Mouse (Mus musculus): ENCODE results near the gene Ndrg3.
"Not testable (repeated sequence)": the region's sequence is repeated elsewhere in the genome, so short reads cannot be mapped to it uniquely, and the experiment has no call there.

DNA sequence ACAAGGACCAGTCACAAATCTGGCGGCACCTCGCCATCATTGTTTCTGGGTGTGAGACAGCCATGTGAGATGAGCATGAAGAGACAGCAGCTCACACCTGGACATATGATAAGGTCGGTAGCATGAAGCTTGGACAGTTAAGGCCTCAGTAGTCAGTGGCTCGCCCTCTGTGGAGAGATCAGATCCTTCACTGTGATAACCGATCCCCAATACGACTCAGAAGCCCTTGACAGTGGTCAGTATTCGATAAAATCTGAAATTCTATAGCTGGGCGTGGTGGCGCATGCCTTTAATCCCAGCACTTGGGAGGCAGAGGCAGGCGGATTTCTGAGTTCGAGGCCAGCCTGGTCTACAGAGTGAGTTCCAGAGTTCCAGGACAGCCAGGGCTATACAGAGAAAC lies 72.7 kb downstream of the Ndrg3 start:
- not testable (repeated sequence) for TF ChIP-seq CTCF, EP300 (IDR thresholded peaks at IDR 0.05; ENCODE audit: low read depth)
